Mouse (Mus musculus) retina, postnatal 1 day (tissue): ENCODE data around the gene Stac.

ENCODE experiments used
- DNase-seq: peaks from one replicate; pipeline ENCODE4 v3.0.0-alpha.2; 2012

Stac gene

GRCm38 (mm10) chr9:111689680-111690483, at the start of gene Stac:
Stac (minus strand) TSS chr9:111690348.
- DNase-seq = peak; percentile 72

DNA sequence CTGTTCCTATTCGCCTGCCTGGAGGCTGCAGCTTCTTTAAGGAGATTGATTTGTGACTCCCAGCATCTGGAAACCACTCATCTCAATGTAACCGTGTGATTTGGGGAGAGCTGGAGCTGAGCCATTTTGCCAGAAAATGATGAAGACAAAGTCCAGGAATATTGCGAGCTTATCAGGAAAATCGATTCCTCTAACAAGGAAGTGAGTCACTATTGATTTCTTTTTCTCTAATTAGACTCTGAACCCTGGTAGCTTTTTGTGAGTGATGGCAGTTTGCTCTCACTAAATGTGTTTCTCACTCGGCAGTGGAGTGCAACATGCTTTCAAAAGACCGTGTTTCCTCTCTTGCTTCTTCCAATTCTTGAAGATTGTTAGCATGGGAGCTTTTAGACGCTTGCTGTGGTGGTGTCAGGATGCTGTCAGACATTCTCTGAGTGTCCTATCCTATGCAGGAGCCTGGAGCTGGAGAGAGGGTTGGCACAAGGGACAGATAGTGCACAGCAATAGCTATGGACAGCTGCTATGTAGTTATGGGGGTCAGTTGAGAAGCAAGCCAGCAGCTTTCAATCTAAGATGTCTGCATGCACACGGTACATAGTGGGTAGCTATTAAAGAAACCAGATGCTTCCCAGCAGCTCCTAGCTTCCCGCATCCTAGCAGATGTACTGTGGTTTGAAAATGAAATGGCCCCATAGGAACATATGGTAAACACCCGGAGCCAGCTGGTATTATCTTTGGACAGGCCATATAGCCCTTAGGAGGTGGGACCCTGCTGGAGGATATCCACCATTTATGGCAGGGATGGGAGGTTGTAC, 49.5 kb upstream of the Stac start:
- DNase-seq = no peak

GRCm38 (mm10) chr9:111739026-111739425, 48.9 kb upstream of the Stac start:
- DNase-seq = no peak

- no peak for DNase-seq
Observed at GRCm38 (mm10) chr9:111737796-111738195, 47.6 kb upstream of the Stac start.

DNA sequence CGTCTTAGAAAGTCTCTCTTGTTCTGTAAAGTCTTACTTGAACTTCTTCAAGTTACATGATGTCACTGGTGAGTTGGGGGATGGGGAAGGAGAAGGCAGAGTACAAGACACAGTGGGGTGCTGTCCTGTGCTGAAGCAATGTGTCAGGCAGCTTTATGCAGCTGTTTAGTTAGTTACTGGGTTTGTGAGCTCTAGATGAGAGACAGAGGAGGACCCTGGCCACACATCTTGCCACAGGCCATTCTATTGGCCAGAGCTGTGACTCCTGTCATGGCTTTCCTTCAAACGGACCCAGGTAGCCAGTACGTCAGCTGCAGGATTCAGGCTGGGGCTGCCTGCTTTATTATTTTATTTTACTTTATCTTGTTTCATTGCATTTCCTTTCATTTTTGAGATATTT, 45.8 kb upstream of the Stac start:
- no peak for DNase-seq

DNA sequence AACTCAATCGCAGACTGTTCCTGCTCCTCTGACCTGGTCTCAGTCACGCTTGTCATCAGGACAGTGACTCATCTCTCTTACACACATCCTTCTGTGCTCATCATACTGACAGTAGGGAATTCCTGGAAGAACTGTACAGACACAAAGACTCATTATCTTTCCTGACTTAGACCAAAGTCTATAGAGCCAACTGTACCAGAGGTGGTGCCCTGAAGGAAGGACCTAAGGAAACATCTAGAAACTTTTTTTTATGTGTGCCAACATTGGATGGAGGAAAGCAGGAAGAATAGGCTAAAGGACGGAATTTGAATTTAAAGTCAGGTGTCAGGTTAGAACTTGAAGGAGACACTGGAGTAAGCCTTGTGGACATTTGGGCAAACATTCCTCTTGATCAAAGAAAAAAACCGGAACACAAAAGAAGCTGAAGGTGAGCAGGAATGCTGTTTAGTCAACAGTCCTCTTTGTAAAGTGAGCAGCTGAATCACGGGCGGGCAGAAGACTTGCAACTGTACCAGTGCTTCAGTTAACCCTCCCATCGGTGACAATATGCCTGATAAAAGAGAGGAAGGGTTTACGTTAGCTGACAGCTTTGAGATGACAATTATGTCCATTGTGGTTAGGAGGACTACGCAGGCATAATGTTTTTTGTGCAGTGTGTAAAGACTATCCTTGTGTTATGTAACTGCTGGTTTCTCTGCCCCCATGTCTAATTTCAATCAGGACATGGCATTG, 42.0 kb upstream of the Stac start:
- no peak for DNase-seq

- no peak for DNase-seq
Observed at GRCm38 (mm10) chr9:111724981-111725593, 34.9 kb upstream of the Stac start.

DNA sequence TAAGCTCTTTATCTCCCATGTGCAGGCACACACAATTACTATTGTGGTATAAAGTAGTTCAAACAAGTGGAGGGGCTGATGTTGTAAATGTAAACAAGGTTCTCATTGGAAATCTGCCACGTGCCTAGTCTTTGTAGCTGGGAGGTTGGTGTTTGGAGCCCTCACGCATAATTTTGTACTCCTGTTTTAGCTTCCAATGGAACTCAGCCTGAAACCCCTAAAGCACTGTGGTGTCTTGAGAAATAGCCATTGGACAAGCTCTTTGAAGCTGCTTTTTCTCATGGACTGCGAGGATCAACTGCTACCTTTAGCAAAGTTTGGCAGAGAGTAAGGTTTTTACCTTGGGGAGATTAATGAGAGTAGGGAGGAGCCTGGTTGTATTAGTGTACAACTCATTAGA, 24.3 kb upstream of the Stac start:
- no peak for DNase-seq

DNA sequence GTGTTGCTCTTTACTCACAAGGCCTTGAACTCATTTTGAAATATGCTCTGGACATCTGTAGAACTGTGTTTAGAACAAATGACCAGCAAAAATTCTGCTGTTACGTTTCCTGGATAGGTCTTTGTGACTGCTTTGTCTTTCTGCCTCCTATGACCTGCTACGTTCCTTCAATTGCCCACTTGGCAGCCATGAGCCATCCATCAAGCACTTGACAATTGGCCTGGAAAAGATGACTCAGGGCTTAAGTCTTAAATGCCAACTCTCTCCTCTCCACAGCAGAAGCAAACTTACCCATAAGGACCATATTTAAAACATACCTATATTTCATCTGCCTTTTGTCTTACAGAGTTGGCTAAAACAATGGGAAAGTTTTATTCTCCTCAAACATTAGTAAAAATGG, 10.0 kb upstream of the Stac start:
- DNase-seq = no peak

DNA sequence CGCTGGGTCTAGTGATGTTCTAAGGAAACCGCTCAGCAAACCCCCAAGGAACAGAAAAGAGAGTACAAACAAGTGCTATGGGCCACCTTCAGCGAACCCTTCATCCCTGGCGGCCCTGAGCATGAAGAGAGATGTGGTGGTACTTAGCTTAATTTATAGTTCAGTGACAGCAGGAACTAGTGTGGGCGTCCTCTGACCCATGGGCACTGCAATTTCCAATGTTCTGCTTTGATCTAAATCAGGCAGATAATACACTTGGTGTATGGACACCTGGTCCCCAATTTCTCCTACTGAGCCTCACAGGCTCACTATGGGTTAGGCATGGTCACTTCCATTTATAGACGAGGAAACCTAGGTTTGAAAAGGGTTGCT, 322 bp upstream of the Stac start:
- no peak for DNase-seq

DNA sequence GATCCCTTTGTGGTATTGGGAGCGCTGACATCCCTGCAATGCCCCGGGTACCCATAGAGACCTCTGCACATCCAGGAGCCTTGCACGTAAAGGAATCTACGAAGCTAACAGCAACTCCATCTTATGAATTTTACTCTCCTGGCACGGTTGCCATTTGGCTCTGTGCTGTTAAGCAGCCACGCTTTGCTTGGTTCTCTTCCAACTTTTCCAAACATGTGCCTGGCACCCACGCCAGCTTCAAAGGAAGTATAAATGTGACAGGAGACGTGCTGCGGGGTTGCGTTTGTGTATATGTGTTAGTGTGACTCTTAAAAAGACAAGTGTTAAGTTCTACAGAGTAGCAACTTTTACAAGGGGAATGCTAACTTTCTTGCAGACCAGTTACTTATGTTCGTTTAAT, 1.0 kb downstream of the Stac start:
- DNase-seq = peak; percentile 3

GRCm38 (mm10) chr9:111684170-111684569, 6.0 kb downstream of the Stac start:
- no peak for DNase-seq

DNA sequence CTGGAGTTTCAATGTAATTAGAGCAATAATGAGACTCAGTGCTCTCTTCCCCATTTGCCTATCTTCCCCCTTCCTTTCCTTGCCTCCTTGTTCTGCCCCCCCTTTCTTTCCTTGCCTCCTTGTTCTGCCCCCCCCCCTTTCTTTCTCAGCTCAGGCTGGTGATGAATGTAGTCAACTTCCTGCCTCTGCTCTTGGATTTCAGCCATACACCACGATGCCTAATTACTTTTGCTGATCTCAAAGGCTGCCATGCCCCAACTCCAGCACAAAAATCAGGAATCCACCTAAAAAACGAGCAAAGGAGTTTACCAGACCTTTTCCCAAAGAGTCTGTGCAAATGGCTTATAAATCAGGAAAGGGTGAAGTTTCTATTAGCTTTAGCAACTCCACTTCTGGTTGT, 10.6 kb downstream of the Stac start:
- no peak for DNase-seq

GRCm38 (mm10) chr9:111669816-111670215, 20.3 kb downstream of the Stac start:
- no peak for DNase-seq

DNA sequence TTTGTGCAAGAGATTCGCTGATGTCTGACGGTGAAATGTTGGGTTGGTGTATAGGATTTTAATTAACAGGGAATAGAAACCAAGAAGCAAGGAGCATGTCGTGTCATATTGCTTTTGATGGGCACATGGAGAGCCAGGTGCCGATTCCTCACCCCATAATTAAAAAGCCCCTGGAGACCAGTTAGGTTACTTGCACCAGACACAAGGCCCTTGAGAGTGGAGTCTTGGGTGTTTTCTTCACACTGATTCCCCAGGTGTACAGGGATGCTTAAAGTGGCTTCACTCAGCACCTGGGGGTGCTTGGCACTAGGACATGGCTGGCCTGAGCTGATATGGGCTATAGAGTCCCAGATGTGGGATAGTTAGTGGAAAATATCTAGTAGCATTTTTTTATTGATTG, 35.1 kb downstream of the Stac start:
- DNase-seq = no peak

GRCm38 (mm10) chr9:111644228-111644627, 45.9 kb downstream of the Stac start:
- DNase-seq = no peak

DNA sequence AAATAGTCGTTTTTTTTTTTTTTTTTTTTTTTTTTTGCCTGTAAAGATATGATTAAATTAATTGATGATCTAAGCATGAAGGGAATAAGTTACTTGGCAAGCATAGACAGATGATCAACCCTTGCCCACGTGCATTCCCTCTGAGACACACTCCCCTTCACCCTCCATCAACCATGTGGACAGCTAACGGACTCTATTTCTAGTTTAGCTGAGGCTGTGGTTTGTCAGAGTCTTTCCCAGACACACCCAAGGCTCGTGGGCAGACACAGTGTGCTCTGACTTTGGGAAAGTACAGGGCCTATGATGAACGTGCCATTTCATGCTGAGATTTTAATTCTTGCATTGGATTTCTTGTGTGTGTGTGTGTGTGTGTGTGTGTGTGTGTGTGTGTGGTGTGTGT, 46.8 kb downstream of the Stac start:
- DNase-seq = no peak

GRCm38 (mm10) chr9:111637641-111638040, 52.5 kb downstream of the Stac start:
- DNase-seq = peak; percentile 45

- DNase-seq = no peak
Observed at GRCm38 (mm10) chr9:111632833-111633232, 57.3 kb downstream of the Stac start.

GRCm38 (mm10) chr9:111621191-111621590, 69.0 kb downstream of the Stac start:
- DNase-seq = peak; percentile 89

DNA sequence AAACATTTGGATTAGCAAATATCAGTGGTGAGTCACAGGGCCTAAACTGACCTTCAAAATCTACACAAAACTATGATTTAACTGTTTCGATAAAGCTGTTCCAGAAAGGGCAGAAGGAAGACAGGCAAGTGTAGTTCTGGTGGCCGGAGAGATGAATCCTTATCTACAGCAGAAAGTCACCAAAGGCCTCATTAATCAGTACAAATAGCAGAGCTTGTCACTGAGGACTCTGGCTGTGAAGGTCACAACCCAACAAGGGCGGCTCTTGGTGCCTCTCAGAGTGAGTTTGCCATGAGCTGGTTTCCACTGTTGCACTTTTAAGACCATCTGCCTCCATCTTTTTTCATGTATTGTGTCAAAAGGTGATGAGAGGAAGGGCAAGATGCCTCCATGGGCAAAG, 78.8 kb downstream of the Stac start:
- DNase-seq = no peak

DNA sequence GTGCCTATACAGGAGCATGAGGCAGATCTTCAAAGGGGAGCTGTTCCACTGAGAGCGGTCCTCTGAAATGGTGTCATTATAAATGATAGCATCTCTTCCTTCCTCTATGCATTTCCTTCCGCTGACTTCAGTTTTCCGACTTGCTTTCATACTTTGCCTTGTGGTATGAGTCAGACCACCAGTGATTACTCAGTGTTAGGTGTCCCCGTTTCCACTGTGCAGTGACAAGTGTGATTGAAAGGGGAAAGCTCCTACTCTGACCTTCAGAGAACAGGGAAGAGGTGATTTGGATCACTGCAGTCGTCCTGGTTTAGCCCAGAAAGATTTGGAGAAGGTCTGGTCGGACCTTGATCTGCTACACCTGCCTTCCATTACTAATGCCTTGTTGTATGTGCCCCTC, 81.4 kb downstream of the Stac start:
- DNase-seq = no peak

- DNase-seq = peak; percentile 15
Observed at GRCm38 (mm10) chr9:111606603-111607002, 83.5 kb downstream of the Stac start.
